Mouse (Mus musculus): ENCODE measurements around the gene Zfp184. TPM values are rescaled to one million over a fixed set of nuclear protein-coding genes. Genes with fewer than 3 reads are reported as not detected.

Gene Zfp184
- polyA plus RNA-seq, 1 experiment from 2014 or later: 7.6 TPM

GRCm38 (mm10) chr13:21930981-21931380 lies 13.9 kb upstream of the Zfp184 start:
- Histone ChIP-seq H3K4me2 (ENCODE audit: low read depth, low read length) (no peak overlapping the region), H3K36me3 (ENCODE audit: control insufficient read depth, insufficient read depth, low read length) (no peaks in the 10 kb centered on the region), H3K4me3 (ENCODE audit: low read depth, low read length) (no peak overlapping the region), H3K27ac (replicated peaks; ENCODE audit: low read depth, low read length) (no peak overlapping the region), H3K27me3 (replicated peaks; ENCODE audit: control insufficient read depth, insufficient read depth, low read length) (no peaks in the 10 kb centered on the region), H3K9ac (ENCODE audit: low read depth, low read length) (no peak overlapping the region), H3K9me3 (ENCODE audit: control insufficient read depth, low read length) (no peaks in the 10 kb centered on the region), H3K4me1 (ENCODE audit: control insufficient read depth, insufficient read depth, low read length) (no peaks in the 10 kb centered on the region)
- DNase-seq (ENCODE audit: low spot score) (no peak), ATAC-seq (ENCODE audit: low read depth) (no peak)
- WGBS: 14% methylated on average over 10 of the region's 10 CpGs

- Histone ChIP-seq H3K27me3 (replicated peaks; ENCODE audit: control insufficient read depth, insufficient read depth, low read length) (no peaks in the 10 kb centered on the region), H3K9me3 (ENCODE audit: control insufficient read depth, low read length) (no peaks in the 10 kb centered on the region), H3K9ac (ENCODE audit: low read depth, low read length) (no peak overlapping the region), H3K4me3 (ENCODE audit: low read depth, low read length) (no peak overlapping the region), H3K4me2 (ENCODE audit: low read depth, low read length) (no peak overlapping the region), H3K36me3 (ENCODE audit: control insufficient read depth, insufficient read depth, low read length) (no peaks in the 10 kb centered on the region), H3K27ac (replicated peaks; ENCODE audit: low read depth, low read length) (no peak overlapping the region), H3K4me1 (ENCODE audit: control insufficient read depth, insufficient read depth, low read length) (no peaks in the 10 kb centered on the region)
- DNase-seq (ENCODE audit: low spot score) (no peak), ATAC-seq (ENCODE audit: low read depth) (no peak)
- 60% methylated on average over 6 of the region's 6 CpGs for WGBS
Measured at GRCm38 (mm10) chr13:21931740-21932139, 13.2 kb upstream of the Zfp184 start.

GRCm38 (mm10) chr13:21933626-21934548 lies 11.0 kb upstream of the Zfp184 start:
- Histone ChIP-seq H3K9ac (ENCODE audit: low read depth, low read length) (peak overlapping the region; percentile 25; the same call in 1 of the 2 replicates), H3K9me3 (ENCODE audit: control insufficient read depth, low read length) (no peaks in the 10 kb centered on the region), H3K27me3 (replicated peaks; ENCODE audit: control insufficient read depth, insufficient read depth, low read length) (no peaks in the 10 kb centered on the region), H3K4me2 (ENCODE audit: low read depth, low read length) (peak overlapping the region; percentile 40), H3K4me3 (ENCODE audit: low read depth, low read length) (peak overlapping the region; percentile 16), H3K27ac (replicated peaks; ENCODE audit: low read depth, low read length) (no peak overlapping the region), H3K36me3 (ENCODE audit: control insufficient read depth, insufficient read depth, low read length) (no peaks in the 10 kb centered on the region), H3K4me1 (ENCODE audit: control insufficient read depth, insufficient read depth, low read length) (peaks cover 4% of the 10 kb centered on the region; the same call in 1 of the 2 replicates)
- ATAC-seq (ENCODE audit: low read depth): 0 out of 2 replicates have a peak, but pooled peaks have one; percentile 27
- peak; percentile 24 for DNase-seq (ENCODE audit: low spot score)
- 12% methylated on average over 28 of the region's 28 CpGs for WGBS

DNA sequence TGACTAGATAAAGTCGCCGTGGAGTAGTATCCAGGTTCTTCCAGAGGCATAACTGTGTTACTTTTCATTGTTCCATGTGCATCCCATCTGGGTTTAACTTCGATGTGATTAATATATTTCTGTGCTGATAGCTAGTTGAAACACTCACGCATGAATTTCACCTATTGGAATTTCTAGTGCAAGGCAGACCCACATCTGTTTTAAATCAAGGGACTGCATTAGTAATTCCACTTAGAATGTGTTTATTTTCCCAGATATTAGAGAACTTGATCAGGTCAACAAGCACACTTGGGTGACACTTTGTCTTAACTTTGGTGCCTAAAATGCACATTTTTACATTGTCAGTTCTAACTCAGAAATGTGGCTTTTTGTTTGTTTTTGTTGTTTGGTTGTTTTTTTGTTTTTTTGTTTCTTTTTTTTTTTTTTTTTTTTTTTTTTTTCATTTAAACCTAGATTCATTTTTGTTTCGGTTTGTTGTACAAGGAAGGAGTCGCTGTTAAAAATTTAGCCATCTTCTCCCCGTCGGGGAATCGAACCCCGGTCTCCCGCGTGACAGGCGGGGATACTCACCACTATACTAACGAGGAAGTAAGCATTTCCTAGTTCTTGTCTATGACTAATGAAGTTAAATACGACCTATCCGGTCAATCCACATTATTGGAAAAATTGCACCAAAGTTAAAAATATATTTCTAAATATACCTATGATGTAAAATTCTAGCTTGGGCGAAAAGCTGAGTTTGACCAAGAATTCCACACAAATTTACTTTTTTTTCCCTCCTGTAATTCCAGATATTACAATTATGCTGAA lies 9.7 kb upstream of the Zfp184 start:
- Histone ChIP-seq H3K27ac (replicated peaks; ENCODE audit: low read depth, low read length) (no peak overlapping the region), H3K27me3 (replicated peaks; ENCODE audit: control insufficient read depth, insufficient read depth, low read length) (no peaks in the 10 kb centered on the region), H3K9me3 (ENCODE audit: control insufficient read depth, low read length) (no peaks in the 10 kb centered on the region), H3K4me2 (ENCODE audit: low read depth, low read length) (peak overlapping the region; percentile 45), H3K9ac (ENCODE audit: low read depth, low read length) (no peak overlapping the region), H3K36me3 (ENCODE audit: control insufficient read depth, insufficient read depth, low read length) (no peaks in the 10 kb centered on the region), H3K4me1 (ENCODE audit: control insufficient read depth, insufficient read depth, low read length) (peaks cover 4% of the 10 kb centered on the region; the same call in 1 of the 2 replicates), H3K4me3 (ENCODE audit: low read depth, low read length) (peak overlapping the region; percentile 30; the same call in 1 of the 2 replicates)
- peak; percentile 60 for DNase-seq (ENCODE audit: low spot score)
- WGBS: 8% methylated on average over 17 of the region's 17 CpGs
- ATAC-seq (ENCODE audit: low read depth): no peak

GRCm38 (mm10) chr13:21935833-21936232 lies 9.1 kb upstream of the Zfp184 start:
- DNase-seq (ENCODE audit: low spot score): peak; percentile 36
- WGBS: 6% methylated on average over 7 of the region's 7 CpGs
- H3K4me2 ChIP-seq (ENCODE audit: low read depth, low read length): peak overlapping the region; percentile 45

DNA sequence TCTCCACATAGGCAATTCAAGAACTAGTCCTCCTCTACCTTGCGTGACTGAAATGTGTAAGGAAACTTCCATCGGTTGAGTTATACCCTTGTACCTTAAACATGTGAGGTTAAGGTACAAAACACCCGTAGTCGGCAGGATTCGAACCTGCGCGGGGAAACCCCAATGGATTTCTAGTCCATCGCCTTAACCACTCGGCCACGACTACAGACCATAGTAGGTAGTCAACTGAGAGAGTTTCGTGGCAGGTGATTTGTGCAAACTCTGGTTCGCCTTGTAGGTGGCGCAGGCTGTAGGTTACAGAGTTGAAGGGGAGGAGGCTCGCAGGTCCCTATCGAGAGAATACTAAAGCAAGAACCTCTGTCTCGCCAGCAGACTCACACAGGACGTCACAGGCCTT lies 7.9 kb upstream of the Zfp184 start:
- Histone ChIP-seq H3K4me3 (ENCODE audit: low read depth, low read length) (peak overlapping the region; percentile 22), H3K4me1 (ENCODE audit: control insufficient read depth, insufficient read depth, low read length) (peaks cover 4% of the 10 kb centered on the region; the same call in 1 of the 2 replicates), H3K9me3 (ENCODE audit: control insufficient read depth, low read length) (no peaks in the 10 kb centered on the region), H3K4me2 (ENCODE audit: low read depth, low read length) (peak overlapping the region; percentile 43), H3K36me3 (ENCODE audit: control insufficient read depth, insufficient read depth, low read length) (no peaks in the 10 kb centered on the region), H3K27ac (replicated peaks; ENCODE audit: low read depth, low read length) (no peak overlapping the region), H3K9ac (ENCODE audit: low read depth, low read length) (0 out of 2 replicates have a peak overlapping the region, but pooled peaks have one; percentile 11), H3K27me3 (replicated peaks; ENCODE audit: control insufficient read depth, insufficient read depth, low read length) (no peaks in the 10 kb centered on the region)
- ATAC-seq (ENCODE audit: low read depth): no peak; the same call in 1 of the 2 replicates
- peak; percentile 62 for DNase-seq (ENCODE audit: low spot score)
- 6% methylated on average over 17 of the region's 17 CpGs for WGBS

More at GRCm38 (mm10) chr13:21935833-21936232, 9.1 kb upstream of the Zfp184 start:
- Histone ChIP-seq H3K9ac (ENCODE audit: low read depth, low read length) (no peak overlapping the region), H3K36me3 (ENCODE audit: control insufficient read depth, insufficient read depth, low read length) (no peaks in the 10 kb centered on the region), H3K9me3 (ENCODE audit: control insufficient read depth, low read length) (no peaks in the 10 kb centered on the region), H3K27me3 (replicated peaks; ENCODE audit: control insufficient read depth, insufficient read depth, low read length) (no peaks in the 10 kb centered on the region), H3K27ac (replicated peaks; ENCODE audit: low read depth, low read length) (no peak overlapping the region), H3K4me1 (ENCODE audit: control insufficient read depth, insufficient read depth, low read length) (peaks cover 4% of the 10 kb centered on the region; the same call in 1 of the 2 replicates), H3K4me3 (ENCODE audit: low read depth, low read length) (peak overlapping the region; percentile 30)
- no peak for ATAC-seq (ENCODE audit: low read depth)

GRCm38 (mm10) chr13:21940213-21940612 lies 4.7 kb upstream of the Zfp184 start:
- H3K27me3 ChIP-seq (replicated peaks; ENCODE audit: control insufficient read depth, insufficient read depth, low read length): no peaks in the 10 kb centered on the region
- ATAC-seq (ENCODE audit: low read depth): peak; percentile 76
- peak overlapping the region; percentile 64 for H3K4me2 ChIP-seq (ENCODE audit: low read depth, low read length)
- peaks cover 4% of the 10 kb centered on the region; the same call in 1 of the 2 replicates for H3K4me1 ChIP-seq (ENCODE audit: control insufficient read depth, insufficient read depth, low read length)
- H3K4me3 ChIP-seq (ENCODE audit: low read depth, low read length): peak overlapping the region; percentile 58
- H3K27ac ChIP-seq (replicated peaks; ENCODE audit: low read depth, low read length): peak overlapping the region; percentile 63; the same call in 1 of the 2 replicates
- peak; percentile 96 for DNase-seq (ENCODE audit: low spot score)
- no peaks in the 10 kb centered on the region for H3K36me3 ChIP-seq (ENCODE audit: control insufficient read depth, insufficient read depth, low read length)
- WGBS: under 1% methylated on average over 19 of the region's 19 CpGs
- no peaks in the 10 kb centered on the region for H3K9me3 ChIP-seq (ENCODE audit: control insufficient read depth, low read length)
- H3K9ac ChIP-seq (ENCODE audit: low read depth, low read length): peak overlapping the region; percentile 65

- peak; percentile 64 for ATAC-seq (ENCODE audit: low read depth)
- 0% methylated on average over 16 of the region's 16 CpGs for WGBS
- Histone ChIP-seq H3K4me2 (ENCODE audit: low read depth, low read length) (peak overlapping the region; percentile 64), H3K9me3 (ENCODE audit: control insufficient read depth, low read length) (no peaks in the 10 kb centered on the region), H3K9ac (ENCODE audit: low read depth, low read length) (peak overlapping the region; percentile 65), H3K4me1 (ENCODE audit: control insufficient read depth, insufficient read depth, low read length) (peaks cover 4% of the 10 kb centered on the region; the same call in 1 of the 2 replicates), H3K36me3 (ENCODE audit: control insufficient read depth, insufficient read depth, low read length) (no peaks in the 10 kb centered on the region), H3K4me3 (ENCODE audit: low read depth, low read length) (peak overlapping the region; percentile 58), H3K27ac (replicated peaks; ENCODE audit: low read depth, low read length) (peak overlapping the region; percentile 68), H3K27me3 (replicated peaks; ENCODE audit: control insufficient read depth, insufficient read depth, low read length) (no peaks in the 10 kb centered on the region)
- peak; percentile 88 for DNase-seq (ENCODE audit: low spot score)
Measured at GRCm38 (mm10) chr13:21940811-21941321, 4.0 kb upstream of the Zfp184 start.

Data from embryonic facial prominence, embryonic 14.5 days (tissue).